Mouse (Mus musculus): ENCODE measurements around the gene Specc1.

Gene Specc1

GRCm38 (mm10) chr11:61964611-61965010, 8.0 kb downstream of the Specc1 start:
- in situ Hi-C loops (cut with MboI, MseI), result loop anchor here (10.0 kb wide), 1 partner anchor 300 kb away; no protein-coding TSS in a partner anchor

GRCm38 (mm10) chr11:61967034-61967433, 10.5 kb downstream of the Specc1 start:
- in situ Hi-C loops (cut with MboI, MseI), result loop anchor here (10.0 kb wide), 1 partner anchor 298 kb away; no protein-coding TSS in a partner anchor

- in situ Hi-C loops (cut with MboI, MseI), result loop anchor here (10.0 kb wide), 1 partner anchor 296 kb away; no protein-coding TSS in a partner anchor
Observed at GRCm38 (mm10) chr11:61968875-61969274, 12.3 kb downstream of the Specc1 start.

GRCm38 (mm10) chr11:61970901-61971300, 14.3 kb downstream of the Specc1 start:
- in situ Hi-C loops (cut with MboI, MseI), result no loop called here

- in situ Hi-C loops (cut with MboI, MseI), result no loop called here
Observed at GRCm38 (mm10) chr11:61971441-61972221, 15.1 kb downstream of the Specc1 start.

- in situ Hi-C loops (cut with MboI, MseI), result no loop called here
Observed at GRCm38 (mm10) chr11:61974106-61974707, 17.6 kb downstream of the Specc1 start.

- in situ Hi-C loops (cut with MboI, MseI), result no loop called here
Observed at GRCm38 (mm10) chr11:61975783-61976182, 19.2 kb downstream of the Specc1 start.

GRCm38 (mm10) chr11:61981285-61981684, 24.7 kb downstream of the Specc1 start:
- in situ Hi-C loops (cut with MboI, MseI), result no loop called here

- in situ Hi-C loops (cut with MboI, MseI), result no loop called here
Observed at GRCm38 (mm10) chr11:61982828-61983227, 26.3 kb downstream of the Specc1 start.

- in situ Hi-C loops (cut with MboI, MseI), result no loop called here
Observed at GRCm38 (mm10) chr11:61986939-61987338, 30.4 kb downstream of the Specc1 start.

GRCm38 (mm10) chr11:61989647-61990046, 33.1 kb downstream of the Specc1 start:
- in situ Hi-C loops (cut with MboI, MseI), result loop anchor here (10.0 kb wide), 1 partner anchor 535 kb away; the partner anchor contains the start of gene Rnf112

GRCm38 (mm10) chr11:61991576-61991975, 35.0 kb downstream of the Specc1 start:
- in situ Hi-C loops (cut with MboI, MseI), result loop anchor here (10.0 kb wide), 1 partner anchor 537 kb away; the partner anchor contains the start of gene Rnf112

GRCm38 (mm10) chr11:61992671-61993285, 36.2 kb downstream of the Specc1 start:
- in situ Hi-C loops (cut with MboI, MseI), result loop anchor here (10.0 kb wide), 1 partner anchor 538 kb away; the partner anchor contains the start of gene Rnf112

- in situ Hi-C loops (cut with MboI, MseI), result loop anchor here (10.0 kb wide), 1 partner anchor 545 kb away; the partner anchor contains the start of gene Rnf112
Observed at GRCm38 (mm10) chr11:61999501-61999900, 42.9 kb downstream of the Specc1 start.

- in situ Hi-C loops (cut with MboI, MseI), result no loop called here
Observed at GRCm38 (mm10) chr11:62000099-62000498, 43.5 kb downstream of the Specc1 start.

GRCm38 (mm10) chr11:62001977-62002376, 45.4 kb downstream of the Specc1 start:
- in situ Hi-C loops (cut with MboI, MseI), result no loop called here

- in situ Hi-C loops (cut with MboI, MseI), result no loop called here
Observed at GRCm38 (mm10) chr11:62004881-62005240, 48.3 kb downstream of the Specc1 start.

- in situ Hi-C loops (cut with MboI, MseI), result no loop called here
Observed at GRCm38 (mm10) chr11:62005241-62005910, 48.8 kb downstream of the Specc1 start.

- in situ Hi-C loops (cut with MboI, MseI), result no loop called here
Observed at GRCm38 (mm10) chr11:62005911-62006260, 49.3 kb downstream of the Specc1 start.

- in situ Hi-C loops (cut with MboI, MseI), result no loop called here
Observed at GRCm38 (mm10) chr11:62006680-62007079, 50.1 kb downstream of the Specc1 start.

- in situ Hi-C loops (cut with MboI, MseI), result no loop called here
Observed at GRCm38 (mm10) chr11:62007984-62008383, 51.4 kb downstream of the Specc1 start.

Measured in regulatory T cell (primary cell).